Mouse (Mus musculus) forebrain, embryonic 12.5 days (tissue): Measurements from ENCODE around the gene Arrdc1. TPM values are rescaled to one million over a fixed set of nuclear protein-coding genes. Genes with fewer than 3 reads are reported as not detected.
"Not testable (repeated sequence)": the region's sequence is repeated elsewhere in the genome, so short reads cannot be mapped to it uniquely, and the experiment has no call there.

Experiments
- ATAC-seq: fragments of 200-750 bp; cut with Nextera tagmentation; 2 replicates; pipeline ENCODE4 v1.8.0; 2017; ENCODE audit warnings: moderate TSS enrichment; ENCODE audit not compliant: low FRiP score
- H3K27ac ChIP-seq: fragments of 300-500 bp; sonication (generic); 2 replicates; pipeline ENCODE4 v1.5.1; 2016; ENCODE audit warnings: mild to moderate bottlenecking
- H3K27me3 ChIP-seq: fragments of 300-500 bp; sonication (generic); 2 replicates; pipeline ENCODE4 v1.6.1; 2016; ENCODE audit warnings: mild to moderate bottlenecking
- H3K36me3 ChIP-seq: fragments of 300-500 bp; sonication (generic); replicated peaks from 2 replicates; pipeline ENCODE4 v1.6.1; 2016; ENCODE audit warnings: mild to moderate bottlenecking
- H3K4me1 ChIP-seq: fragments of 300-500 bp; sonication (generic); 2 replicates; pipeline ENCODE4 v1.6.1; 2016
- H3K4me2 ChIP-seq: fragments of 300-500 bp; sonication (generic); 2 replicates; pipeline ENCODE4 v1.6.1; 2016; ENCODE audit warnings: mild to moderate bottlenecking, moderate library complexity
- H3K4me3 ChIP-seq: fragments of 300-500 bp; sonication (generic); replicated peaks from 2 replicates; pipeline ENCODE4 v1.5.1; 2016; ENCODE audit warnings: mild to moderate bottlenecking
- H3K9ac ChIP-seq: fragments of 300-500 bp; sonication (generic); 2 replicates; pipeline ENCODE4 v1.6.1; 2016; ENCODE audit warnings: mild to moderate bottlenecking
- H3K9me3 ChIP-seq: fragments of 300-500 bp; sonication (generic); 2 replicates; pipeline ENCODE4 v1.6.1; 2016
- WGBS: fragments of 180-500 bp; shearing (Covaris S2); methylation state at CpG from one replicate; pipeline ENCODE4 v1.1.7; 2016; 5-methylcytosine and 5-hydroxymethylcytosine counted together
- polyA plus RNA-seq: library from polyadenylated mRNA; unstranded; fragments of >200 nt; fragmentation: Nextera tagmentation; extraction: Ambion mirVana; gene quantifications from 2 replicates; pipeline ENCODE4 v1.2.1, GENCODE M21; 2016

Gene Arrdc1
- polyA plus RNA-seq = 15.2 and 17.4 TPM in 2 replicates

DNA sequence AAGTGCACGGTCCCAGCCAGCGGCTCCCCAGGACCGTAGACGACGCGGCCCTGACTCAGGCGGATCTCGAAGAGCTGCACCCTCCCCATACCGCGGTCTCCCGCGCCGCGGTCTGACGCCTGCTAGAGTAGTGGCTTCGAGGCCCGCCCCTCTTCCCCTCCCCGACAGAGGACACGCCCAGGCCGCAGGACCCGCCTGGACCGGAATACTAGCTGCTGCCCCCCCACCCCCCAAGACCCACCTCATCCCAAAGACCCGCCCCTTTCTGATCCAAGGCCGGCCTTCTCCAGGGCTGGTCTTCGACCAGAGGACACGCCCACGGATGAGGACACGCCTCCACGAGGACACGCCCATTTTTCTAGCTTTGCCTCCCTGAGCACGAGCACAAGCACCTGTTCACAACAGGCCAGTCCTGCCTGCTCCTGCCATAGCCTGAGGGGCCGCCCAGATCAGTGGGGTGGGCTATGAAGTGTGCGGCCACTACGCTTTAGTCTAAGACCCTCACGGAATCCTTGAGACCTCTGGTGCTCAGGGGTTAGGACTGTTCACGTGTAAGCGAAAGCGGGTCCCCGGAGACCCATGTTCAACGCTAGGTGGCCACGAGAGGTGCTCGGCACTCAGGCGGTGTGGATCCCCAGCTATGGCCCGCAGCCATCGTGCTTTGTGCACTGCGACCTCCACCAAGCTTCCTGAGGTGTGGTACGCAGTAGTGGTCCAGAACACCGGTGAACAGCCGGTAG is at the start of gene Arrdc1:
Gene Arrdc1, minus strand, starts transcription at position 196 of the 740 bp plus-strand sequence.
- under 1% methylated on average over 47 of the region's 49 CpGs for WGBS
- peak; percentile 94 for ATAC-seq
- peaks cover 6% of the 10 kb centered on the region; the same call in 1 of the 2 replicates for H3K27me3 ChIP-seq
- peaks cover 15% of the 10 kb centered on the region for H3K4me1 ChIP-seq
- no peaks in the 10 kb centered on the region for H3K36me3 ChIP-seq
- 0 out of 2 replicates have a peak within 1 kb of the TSS, but pooled peaks have one; percentile 38 for H3K27ac ChIP-seq
- no peaks in the 10 kb centered on the region for H3K9me3 ChIP-seq
- H3K9ac ChIP-seq = peak within 1 kb of the TSS; percentile 71
- H3K4me2 ChIP-seq = peak within 1 kb of the TSS; percentile 95
- H3K4me3 ChIP-seq = peak within 1 kb of the TSS; percentile 61

- Histone ChIP-seq H3K4me2 (no peak overlapping the region), H3K36me3 (peaks cover 14% of the 10 kb centered on the region; the same call in 1 of the 2 replicates), H3K27me3 (no peaks in the 10 kb centered on the region), H3K4me1 (peaks cover 21% of the 10 kb centered on the region), H3K9me3 (no peaks in the 10 kb centered on the region), H3K27ac (no peak overlapping the region), H3K4me3 (no peak overlapping the region), H3K9ac (no peak overlapping the region)
- ATAC-seq = no peak
- 95% methylated on average over 5 of the region's 5 CpGs for WGBS
Observed at GRCm38 (mm10) chr2:24976960-24977359, 41.9 kb upstream of the Arrdc1 start.

DNA sequence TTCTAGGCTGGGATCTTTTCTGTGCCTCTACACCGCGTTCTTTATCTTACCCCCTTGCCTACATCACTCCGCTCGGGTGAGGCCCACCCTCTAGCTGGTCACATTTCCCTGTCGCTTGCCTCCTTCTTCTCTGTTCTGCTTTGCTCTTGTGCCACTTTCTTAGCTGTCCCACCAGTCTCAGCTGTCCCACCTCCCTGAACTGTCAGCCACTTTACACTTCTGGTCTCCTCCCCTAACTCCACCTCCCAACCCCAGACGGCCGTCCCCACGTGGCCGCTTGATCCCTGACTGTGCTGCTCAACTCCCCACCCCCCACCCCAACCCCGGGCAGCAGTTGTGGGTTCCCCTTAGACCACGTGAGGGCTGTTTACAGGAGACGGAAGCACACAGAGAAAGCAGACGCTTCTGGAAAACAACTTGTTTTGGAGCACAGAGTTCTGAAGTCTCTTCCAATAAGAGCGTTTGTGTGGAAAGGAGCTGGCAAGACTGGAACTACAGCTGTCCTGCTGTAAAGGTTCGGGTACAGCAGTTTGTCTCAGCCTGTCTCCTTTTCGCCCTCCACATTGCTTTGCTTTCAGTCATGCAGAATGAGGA is 40.7 kb upstream of the Arrdc1 start, which contains the start of gene Pnpla7:
Gene Pnpla7, plus strand, starts transcription at position 330 of the 594 bp plus-strand sequence.
- H3K4me1 ChIP-seq = peaks cover 21% of the 10 kb centered on the region
- peak within 1 kb of the TSS; percentile 80 for H3K9ac ChIP-seq
- H3K4me3 ChIP-seq = peak within 1 kb of the TSS; percentile 77
- peak; percentile 51 for ATAC-seq
- under 1% methylated on average over 16 of the region's 16 CpGs for WGBS
- peak within 1 kb of the TSS; percentile 91 for H3K27ac ChIP-seq
- no peaks in the 10 kb centered on the region for H3K9me3 ChIP-seq
- H3K4me2 ChIP-seq = peak within 1 kb of the TSS; percentile 94
- peaks cover 25% of the 10 kb centered on the region for H3K36me3 ChIP-seq
- no peaks in the 10 kb centered on the region for H3K27me3 ChIP-seq

DNA sequence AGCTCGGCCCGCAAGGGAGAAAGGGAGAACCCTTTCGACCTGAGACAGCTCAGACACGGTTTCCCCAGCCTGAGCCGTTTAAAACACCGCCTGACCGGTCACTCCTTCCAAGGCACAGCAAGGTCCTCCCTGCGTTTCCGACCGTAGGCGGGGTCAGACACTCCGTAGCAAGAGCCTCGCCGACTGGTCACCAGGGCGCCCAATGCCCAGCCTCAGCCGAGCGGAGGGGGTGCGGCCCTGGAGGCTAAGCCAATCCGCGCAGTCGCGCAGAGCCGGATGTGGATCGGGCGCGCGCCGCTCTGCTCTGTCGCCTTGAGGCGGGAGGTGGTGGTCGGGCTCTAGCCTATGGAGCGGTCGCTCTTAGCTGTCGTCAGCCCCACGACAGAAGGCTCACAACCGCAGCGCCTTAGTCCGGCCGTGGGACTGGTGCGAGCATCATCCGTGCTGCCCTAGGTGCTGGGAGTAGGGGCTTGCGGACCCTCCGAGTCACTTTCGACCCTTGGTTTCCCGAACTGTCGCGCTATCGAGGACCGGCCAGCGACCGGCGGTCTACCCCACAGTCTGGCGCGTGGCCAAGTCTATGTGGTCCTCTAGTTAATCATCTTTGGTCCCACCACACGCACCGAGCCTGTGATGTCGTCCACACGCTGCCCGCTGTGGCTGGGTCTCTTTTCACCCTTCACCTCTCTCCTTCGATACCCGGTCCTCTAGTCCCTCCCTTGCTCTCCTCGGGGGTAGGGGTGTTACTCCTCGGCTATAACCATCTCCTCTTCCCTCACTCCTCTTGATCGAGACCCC is 40.1 kb upstream of the Arrdc1 start, which contains the start of gene Mrpl41:
Gene Mrpl41, minus strand, starts transcription at position 193 of the 798 bp plus-strand sequence.
- Histone ChIP-seq H3K4me2 (peak within 1 kb of the TSS; percentile 94), H3K4me3 (peak within 1 kb of the TSS; percentile 77), H3K27me3 (no peaks in the 10 kb centered on the region), H3K9me3 (no peaks in the 10 kb centered on the region), H3K27ac (peak within 1 kb of the TSS; percentile 91), H3K9ac (peak within 1 kb of the TSS; percentile 80), H3K4me1 (peaks cover 21% of the 10 kb centered on the region), H3K36me3 (peaks cover 32% of the 10 kb centered on the region)
- WGBS = under 1% methylated on average over 64 of the region's 64 CpGs
- peak; percentile 100 for ATAC-seq

DNA sequence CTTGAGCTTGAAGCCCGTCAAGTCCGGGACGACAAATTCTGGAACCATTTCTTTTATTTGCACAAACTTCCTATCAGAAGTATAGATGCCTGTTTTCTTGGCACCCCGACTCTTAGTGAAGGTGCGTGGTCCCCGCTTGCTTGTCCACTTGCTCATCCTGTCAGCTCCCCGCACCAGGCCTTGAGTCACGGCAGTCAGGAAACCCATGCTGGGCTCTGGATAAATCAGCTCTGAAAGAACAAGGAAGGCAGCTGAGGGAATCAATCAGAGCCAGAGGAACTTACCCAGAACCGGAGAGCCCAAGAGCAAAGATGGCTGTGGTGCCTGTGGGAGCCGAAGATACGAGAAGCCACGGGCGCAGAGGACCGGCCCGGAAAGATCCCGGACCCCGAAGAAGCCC is 39.4 kb upstream of the Arrdc1 start:
- Histone ChIP-seq H3K4me2 (peak overlapping the region; percentile 94), H3K4me1 (peaks cover 21% of the 10 kb centered on the region), H3K9ac (peak overlapping the region; percentile 80), H3K27ac (peak overlapping the region; percentile 73), H3K4me3 (peak overlapping the region; percentile 77), H3K36me3 (peaks cover 38% of the 10 kb centered on the region)
- not testable (repeated sequence) for H3K9me3 ChIP-seq, H3K27me3 ChIP-seq, ATAC-seq
- WGBS = 2% methylated on average over 17 of the region's 17 CpGs

DNA sequence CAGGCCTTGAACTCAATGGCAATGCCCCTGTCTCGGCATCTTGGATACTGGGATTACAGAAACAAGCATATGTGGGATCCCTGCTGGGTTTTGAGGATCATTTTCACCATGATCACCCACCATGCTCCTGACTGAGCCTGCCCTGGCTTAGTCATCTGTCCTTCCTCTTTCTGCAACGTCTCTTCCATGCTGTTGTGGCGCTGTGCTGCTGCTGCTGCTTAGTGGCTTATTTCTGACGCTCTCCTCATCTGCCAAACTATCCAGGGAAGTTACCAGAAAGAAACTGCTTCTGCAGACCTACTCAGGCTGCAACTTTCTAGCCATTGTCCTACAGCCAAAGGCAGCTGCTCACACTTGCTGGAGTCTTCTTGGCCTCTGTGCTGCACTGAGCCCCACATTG is 35.3 kb upstream of the Arrdc1 start:
- peaks cover 12% of the 10 kb centered on the region for H3K4me1 ChIP-seq
- no peak overlapping the region for H3K9ac ChIP-seq
- no peak overlapping the region for H3K4me3 ChIP-seq
- H3K27me3 ChIP-seq = no peaks in the 10 kb centered on the region
- no peak overlapping the region for H3K4me2 ChIP-seq
- no peaks in the 10 kb centered on the region for H3K9me3 ChIP-seq
- 85% methylated on average over 4 of the region's 4 CpGs for WGBS
- H3K36me3 ChIP-seq = peaks cover 68% of the 10 kb centered on the region
- no peak overlapping the region for H3K27ac ChIP-seq
- ATAC-seq = no peak

DNA sequence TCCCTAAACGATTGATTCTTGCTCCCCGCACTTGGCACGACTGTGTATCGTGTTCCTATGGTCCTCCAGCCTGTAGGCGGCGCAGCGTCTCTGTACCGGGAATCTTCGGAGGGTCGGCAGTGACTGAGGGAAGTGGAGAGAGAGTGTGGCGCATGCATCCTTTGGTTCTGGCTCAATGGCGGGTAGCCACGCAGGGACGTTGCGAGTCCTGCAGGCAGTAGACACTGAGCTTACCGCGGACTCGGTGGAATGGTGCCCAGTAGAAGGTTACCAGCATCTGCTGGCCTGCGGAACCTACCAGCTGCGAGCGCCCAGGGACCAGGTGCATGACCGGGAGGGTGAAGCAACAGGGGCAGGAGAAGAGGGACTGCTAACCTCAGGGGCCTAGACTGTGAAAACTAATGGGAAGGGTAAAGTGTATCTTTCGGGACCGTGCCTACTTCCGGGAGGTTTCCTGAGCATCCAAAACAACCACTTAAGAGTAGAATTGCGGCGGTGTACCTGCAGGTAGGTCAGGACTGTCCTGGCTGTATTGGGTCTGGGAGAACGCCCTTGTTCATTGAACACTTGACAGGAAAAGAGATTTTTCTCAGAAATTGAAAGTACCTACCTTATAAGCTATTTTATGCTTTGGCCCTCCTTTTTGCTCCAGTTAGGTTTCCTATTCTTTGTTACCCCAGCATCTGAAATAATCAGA is 27.4 kb upstream of the Arrdc1 start, which contains the start of gene Dph7:
Gene Dph7, plus strand, starts transcription at position 97 of the 697 bp plus-strand sequence.
- 1% methylated on average over 28 of the region's 28 CpGs for WGBS
- peak within 1 kb of the TSS; percentile 81 for H3K9ac ChIP-seq
- H3K4me2 ChIP-seq = peak within 1 kb of the TSS; percentile 64
- ATAC-seq = peak; percentile 91
- H3K36me3 ChIP-seq = peaks cover 53% of the 10 kb centered on the region
- H3K27ac ChIP-seq = no peak within 1 kb of the TSS
- peaks cover 12% of the 10 kb centered on the region for H3K4me1 ChIP-seq
- peak within 1 kb of the TSS; percentile 68 for H3K4me3 ChIP-seq
- H3K27me3 ChIP-seq = no peaks in the 10 kb centered on the region
- no peaks in the 10 kb centered on the region for H3K9me3 ChIP-seq

GRCm38 (mm10) chr2:24960910-24961309 is 25.9 kb upstream of the Arrdc1 start:
- no peaks in the 10 kb centered on the region for H3K9me3 ChIP-seq
- H3K36me3 ChIP-seq = peaks cover 60% of the 10 kb centered on the region
- no peak for ATAC-seq
- H3K4me2 ChIP-seq = no peak overlapping the region
- H3K4me1 ChIP-seq = peaks cover 12% of the 10 kb centered on the region
- H3K27me3 ChIP-seq = no peaks in the 10 kb centered on the region
- 44% methylated on average over 3 of the region's 3 CpGs for WGBS
- no peak overlapping the region for H3K4me3 ChIP-seq
- H3K27ac ChIP-seq = no peak overlapping the region
- no peak overlapping the region for H3K9ac ChIP-seq

GRCm38 (mm10) chr2:24952537-24953055 is 17.5 kb upstream of the Arrdc1 start:
- H3K4me2 ChIP-seq = no peak overlapping the region
- peaks cover 60% of the 10 kb centered on the region for H3K36me3 ChIP-seq
- ATAC-seq = no peak
- H3K9me3 ChIP-seq = no peaks in the 10 kb centered on the region
- 87% methylated on average over 4 of the region's 4 CpGs for WGBS
- H3K27ac ChIP-seq = no peak overlapping the region
- peaks cover 16% of the 10 kb centered on the region for H3K4me1 ChIP-seq
- H3K9ac ChIP-seq = no peak overlapping the region
- H3K27me3 ChIP-seq = peaks cover 6% of the 10 kb centered on the region; the same call in 1 of the 2 replicates
- H3K4me3 ChIP-seq = no peak overlapping the region

DNA sequence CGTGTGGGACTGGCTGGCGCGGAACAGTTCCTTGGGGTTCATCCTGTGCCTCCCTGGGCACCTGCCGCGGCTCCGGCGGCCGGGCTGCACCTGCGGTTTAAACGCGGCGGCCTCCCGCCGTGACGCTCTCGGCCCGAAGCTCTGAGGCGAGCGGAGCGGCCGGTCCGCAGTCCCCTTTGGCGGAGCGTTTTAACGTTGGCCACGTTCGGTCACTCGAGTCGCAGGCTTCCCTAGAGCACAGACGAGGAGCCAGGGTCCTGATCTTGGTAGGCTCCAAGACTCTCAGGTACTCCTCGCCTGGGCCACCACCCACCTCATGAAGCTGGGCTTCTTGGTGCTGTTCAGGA is 15.1 kb upstream of the Arrdc1 start:
- Histone ChIP-seq H3K4me3 (peak overlapping the region; percentile 98), H3K9me3 (no peaks in the 10 kb centered on the region), H3K36me3 (peaks cover 35% of the 10 kb centered on the region), H3K27ac (peak overlapping the region; percentile 74), H3K4me1 (peaks cover 16% of the 10 kb centered on the region), H3K27me3 (peaks cover 6% of the 10 kb centered on the region), H3K4me2 (peak overlapping the region; percentile 95), H3K9ac (peak overlapping the region; percentile 95)
- WGBS = under 1% methylated on average over 31 of the region's 31 CpGs
- ATAC-seq = 0 out of 2 replicates have a peak, but pooled peaks have one; percentile 14

DNA sequence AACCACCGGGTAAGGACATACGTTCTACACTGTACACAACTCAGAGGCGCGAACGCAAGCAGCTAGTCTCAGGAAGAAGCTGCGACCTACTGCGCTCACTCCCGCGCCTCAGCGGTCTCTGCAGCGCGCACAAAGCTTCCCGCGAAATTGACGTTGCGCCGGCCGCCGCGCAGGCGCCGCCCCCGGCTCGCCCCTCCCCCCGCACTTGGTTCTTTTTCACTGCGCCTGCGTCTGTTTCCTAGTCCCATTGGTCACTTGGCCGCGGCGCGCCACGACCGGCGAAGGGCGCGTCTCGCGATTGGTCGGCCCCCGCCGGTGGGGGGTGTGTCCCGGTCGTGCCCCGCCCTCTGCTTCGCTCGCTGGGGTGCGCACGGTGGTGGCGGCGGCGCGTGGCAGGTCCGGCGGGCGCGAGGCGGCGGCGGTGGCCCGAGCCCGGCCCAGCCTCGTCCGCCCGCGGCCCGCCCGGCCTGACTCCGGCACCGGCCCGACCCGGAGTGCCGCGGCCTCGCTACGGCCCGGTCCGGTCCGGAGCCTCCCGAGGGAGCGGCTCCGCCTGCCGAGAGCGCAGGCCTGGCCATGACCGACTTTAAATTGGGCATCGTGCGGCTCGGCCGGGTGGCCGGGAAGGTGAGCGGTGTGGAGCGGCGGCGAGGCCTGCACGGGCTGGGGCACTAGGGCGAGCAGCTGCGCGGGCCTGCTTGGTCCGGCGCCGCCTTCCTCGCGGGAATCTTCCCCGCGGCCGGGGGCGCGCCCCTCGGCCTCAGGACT is 14.6 kb upstream of the Arrdc1 start, which contains the start of gene Zmynd19:
Gene Zmynd19, plus strand, starts transcription at position 372 of the 768 bp plus-strand sequence.
- Histone ChIP-seq H3K4me1 (peaks cover 16% of the 10 kb centered on the region), H3K4me3 (peak within 1 kb of the TSS; percentile 98), H3K27me3 (peaks cover 6% of the 10 kb centered on the region), H3K36me3 (peaks cover 30% of the 10 kb centered on the region), H3K4me2 (peak within 1 kb of the TSS; percentile 95), H3K9ac (peak within 1 kb of the TSS; percentile 95), H3K27ac (peak within 1 kb of the TSS; percentile 74), H3K9me3 (no peaks in the 10 kb centered on the region)
- ATAC-seq = peak; percentile 99
- under 1% methylated on average over 78 of the region's 108 CpGs for WGBS
